Mouse (Mus musculus): Measurements from ENCODE around the gene Gm28897. TPM values are rescaled to one million over a fixed set of nuclear protein-coding genes. Genes with fewer than 3 reads are reported as not detected.
"Not testable (repeated sequence)": the region's sequence is repeated elsewhere in the genome, so short reads cannot be mapped to it uniquely, and the experiment has no call there.

Gm28897 gene
- polyA plus RNA-seq (2015; fragmentation: Nextera tagmentation; extraction: Ambion mirVana), result not detected in 2 replicates

- H3K27me3 ChIP-seq; H3K4me1 ChIP-seq; ATAC-seq; H3K9me3 ChIP-seq (replicated peaks); H3K4me2 ChIP-seq; H3K4me3 ChIP-seq; H3K27ac ChIP-seq; H3K36me3 ChIP-seq (ENCODE audit: poor library complexity, severe bottlenecking); H3K9ac ChIP-seq: not testable (repeated sequence)
- WGBS, result no CpG with 5 or more reads among the region's 6 CpGs
Measured at GRCm38 (mm10) chrY:80926695-80927094, at the start of gene Gm28897. Gene Gm28897 (plus strand): TSS chrY:80926995.

Data from forebrain, embryonic 13.5 days (tissue).